Mouse (Mus musculus) ES-Bruce4 (cell line): Measurements from ENCODE around the gene Grifin. TPM values are rescaled to one million over a fixed set of nuclear protein-coding genes. Genes with fewer than 3 reads are reported as not detected.
A peak's percentile ranks its signal among the peaks of the same experiment; 100 is the strongest.

Experiments
- H3K27ac ChIP-seq: 2 replicates; pipeline ENCODE4 v1.5.1; 2012; ENCODE audit warnings: low read length, inconsistent platforms; ENCODE audit not compliant: insufficient read depth
- H3K27me3 ChIP-seq: 2 replicates; pipeline ENCODE4 v1.6.1; 2012; ENCODE audit warnings: mild to moderate bottlenecking, low read length, inconsistent platforms; ENCODE audit not compliant: control insufficient read depth, poor library complexity, insufficient read depth, severe bottlenecking
- H3K36me3 ChIP-seq: 2 replicates; pipeline ENCODE4 v1.6.1; 2012; ENCODE audit warnings: inconsistent platforms, mild to moderate bottlenecking, low read length, moderate library complexity; ENCODE audit not compliant: control insufficient read depth, poor library complexity, insufficient read depth, severe bottlenecking
- H3K4me1 ChIP-seq: one replicate; pipeline ENCODE4 v1.8.1; 2011; ENCODE audit warnings: low read length; ENCODE audit not compliant: control insufficient read depth, insufficient read depth
- H3K4me3 ChIP-seq: 2 replicates; pipeline ENCODE4 v1.5.1; 2011; ENCODE audit warnings: low read depth, mild to moderate bottlenecking, low read length
- H3K9ac ChIP-seq: 2 replicates; pipeline ENCODE4 v1.6.1; 2012; ENCODE audit warnings: low read depth, mild to moderate bottlenecking, inconsistent platforms; ENCODE audit not compliant: poor library complexity, severe bottlenecking
- H3K9me3 ChIP-seq: replicated peaks from 2 replicates; pipeline ENCODE4 v1.6.1; 2012; ENCODE audit warnings: mild to moderate bottlenecking, low read length, inconsistent platforms; ENCODE audit not compliant: control insufficient read depth, poor library complexity, insufficient read depth, severe bottlenecking
- CTCF ChIP-seq: IDR thresholded peaks from one replicate; pipeline ENCODE4 v1.8.1; 2011; ENCODE audit warnings: low read depth, low read length
- EP300 ChIP-seq: IDR thresholded peaks from 2 replicates; pipeline ENCODE4 v1.6.1; 2011; ENCODE audit warnings: low read depth, low read length; ENCODE audit not compliant: insufficient read depth
- POLR2A ChIP-seq: IDR thresholded peaks from one replicate; pipeline ENCODE4 v1.8.1; 2011; ENCODE audit warnings: low read length; ENCODE audit not compliant: insufficient read depth
- polyA plus RNA-seq: library from polyadenylated mRNA; stranded (reverse); fragments of >200 nt; gene quantifications from 2 replicates; pipeline ENCODE4 v1.2.4, GENCODE M21; 2011; ENCODE audit warnings: low read depth; ENCODE audit not compliant: missing spikeins, insufficient read depth, insufficient read length

The Grifin gene
- polyA plus RNA-seq, 1 experiment = not detected

- Histone ChIP-seq H3K27me3 (no peaks in the 10 kb centered on the region), H3K9ac (no peak overlapping the region), H3K9me3 (no peaks in the 10 kb centered on the region), H3K27ac (no peak overlapping the region), H3K4me1 (peaks cover 13% of the 10 kb centered on the region), H3K36me3 (no peaks in the 10 kb centered on the region), H3K4me3 (no peak overlapping the region)
- no peak for TF ChIP-seq POLR2A
- no peak for TF ChIP-seq CTCF
- no peak for TF ChIP-seq EP300
These were observed 6.3 kb upstream of the Grifin start for GRCm38 (mm10) chr5:140571201-140571600.

- no peak overlapping the region for H3K27ac ChIP-seq
- H3K9ac ChIP-seq = no peak overlapping the region
- no peak for TF ChIP-seq POLR2A
- TF ChIP-seq CTCF = peak; percentile 48
- TF ChIP-seq EP300 = no peak
- H3K9me3 ChIP-seq = no peaks in the 10 kb centered on the region
- peaks cover 13% of the 10 kb centered on the region for H3K4me1 ChIP-seq
- no peaks in the 10 kb centered on the region for H3K27me3 ChIP-seq
- no peaks in the 10 kb centered on the region for H3K36me3 ChIP-seq
- H3K4me3 ChIP-seq = no peak overlapping the region
These were observed 5.5 kb upstream of the Grifin start for GRCm38 (mm10) chr5:140570223-140570870.

- peaks cover 13% of the 10 kb centered on the region for H3K4me1 ChIP-seq
- TF ChIP-seq EP300 (no peak), POLR2A (no peak), CTCF (no peak)
- H3K9ac ChIP-seq = no peak overlapping the region
- no peaks in the 10 kb centered on the region for H3K36me3 ChIP-seq
- no peaks in the 10 kb centered on the region for H3K27me3 ChIP-seq
- H3K9me3 ChIP-seq = no peaks in the 10 kb centered on the region
- no peak overlapping the region for H3K4me3 ChIP-seq
- no peak overlapping the region for H3K27ac ChIP-seq
These were observed 4.2 kb upstream of the Grifin start for GRCm38 (mm10) chr5:140569032-140569595.

GRCm38 (mm10) chr5:140568321-140568970 is 3.6 kb upstream of the Grifin start:
- peaks cover 13% of the 10 kb centered on the region for H3K4me1 ChIP-seq
- peak overlapping the region; percentile 3 for H3K27ac ChIP-seq
- no peak overlapping the region for H3K4me3 ChIP-seq
- no peaks in the 10 kb centered on the region for H3K36me3 ChIP-seq
- no peaks in the 10 kb centered on the region for H3K9me3 ChIP-seq
- no peak overlapping the region for H3K9ac ChIP-seq
- no peak for TF ChIP-seq POLR2A
- TF ChIP-seq EP300 = no peak
- peak; percentile 72 for TF ChIP-seq CTCF
- H3K27me3 ChIP-seq = no peaks in the 10 kb centered on the region

GRCm38 (mm10) chr5:140567751-140568150 is 2.9 kb upstream of the Grifin start:
- Histone ChIP-seq H3K36me3 (no peaks in the 10 kb centered on the region), H3K27ac (peak overlapping the region; percentile 20), H3K4me1 (peaks cover 13% of the 10 kb centered on the region), H3K9ac (no peak overlapping the region), H3K27me3 (no peaks in the 10 kb centered on the region), H3K9me3 (no peaks in the 10 kb centered on the region), H3K4me3 (no peak overlapping the region)
- no peak for TF ChIP-seq EP300

GRCm38 (mm10) chr5:140567321-140567720 is 2.5 kb upstream of the Grifin start:
- peak overlapping the region; percentile 47 for H3K4me3 ChIP-seq

More at GRCm38 (mm10) chr5:140567321-140567720, 2.5 kb upstream of the Grifin start:
- Histone ChIP-seq H3K9ac (no peak overlapping the region), H3K4me1 (peaks cover 13% of the 10 kb centered on the region), H3K27me3 (no peaks in the 10 kb centered on the region), H3K9me3 (no peaks in the 10 kb centered on the region), H3K27ac (peak overlapping the region; percentile 21), H3K36me3 (no peaks in the 10 kb centered on the region)
- TF ChIP-seq POLR2A (peak; percentile 97), EP300 (peak; percentile 87), CTCF (no peak)
